Mouse (Mus musculus): Measurements from ENCODE around the gene Fkrp. TPM values are rescaled to one million over a fixed set of nuclear protein-coding genes. Genes with fewer than 3 reads are reported as not detected.
A peak's percentile ranks its signal among the peaks of the same experiment; 100 is the strongest.

Fkrp gene
- total and polyA plus RNA-seq, 2 experiments from 2014 or later, result 45.4 to 73.8 TPM

DNA sequence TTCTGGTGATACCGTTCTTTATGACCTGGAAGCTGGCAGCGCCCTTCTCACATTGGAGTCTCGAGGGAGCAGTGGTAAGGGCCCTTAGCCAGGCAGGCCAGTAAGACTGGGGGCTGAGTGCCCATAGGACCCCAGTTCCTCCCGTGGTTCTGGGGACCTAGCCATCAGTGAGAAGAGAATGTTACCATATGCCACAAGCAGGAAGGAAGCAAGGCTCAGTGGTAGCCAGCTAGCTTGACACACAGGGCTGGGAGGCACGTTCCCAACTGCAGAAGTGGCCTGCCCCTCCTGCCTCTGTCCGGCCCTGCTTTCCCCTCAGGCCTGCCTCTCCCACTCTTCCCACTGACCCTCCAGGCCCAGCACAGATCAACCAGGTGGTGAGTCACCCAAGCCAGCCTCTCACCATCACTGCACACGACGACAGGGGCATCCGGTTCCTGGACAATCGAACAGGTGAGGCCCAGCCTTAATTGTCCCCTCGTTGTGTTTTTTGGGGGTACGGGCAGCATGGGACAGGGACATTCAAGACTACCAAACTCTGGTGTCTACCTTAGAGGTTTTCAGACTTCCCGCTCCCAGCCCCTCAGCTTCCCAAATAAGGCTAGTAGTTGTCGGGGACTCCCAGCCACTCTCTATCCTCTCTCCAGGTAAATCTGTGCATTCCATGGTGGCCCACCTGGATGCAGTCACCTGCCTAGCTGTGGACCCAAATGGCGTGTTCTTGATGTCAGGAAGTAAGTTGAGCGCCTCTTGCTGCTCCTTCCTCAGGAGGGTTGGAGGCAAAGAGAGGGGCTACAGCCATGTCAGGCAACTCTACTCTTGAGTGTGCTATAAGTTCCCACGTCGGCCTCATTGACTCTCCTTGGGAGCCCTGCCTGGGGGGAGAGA is 21.6 kb upstream of the Fkrp start:
- H3K4me2 ChIP-seq (ENCODE audit: low read depth, low read length), result no peak overlapping the region
- ATAC-seq (no peak), DNase-seq (ENCODE audit: low spot score) (no peak)
- no peak overlapping the region for H3K27ac ChIP-seq
- no peak for TF ChIP-seq CTCF (IDR thresholded peaks at IDR 0.05; ENCODE audit: low read depth)
- H3K9ac ChIP-seq (replicated peaks; ENCODE audit: low read length), result no peak overlapping the region
- H3K36me3 ChIP-seq (ENCODE audit: insufficient read depth, low read length), result peaks cover 58% of the 10 kb centered on the region
- WGBS, result 96% methylated on average over 18 of the region's 18 CpGs
- no peaks in the 10 kb centered on the region for H3K9me3 ChIP-seq (ENCODE audit: low read length)
- 0 out of 2 replicates have a peak, but pooled peaks cover under 1% of the 10 kb centered on the region for H3K4me1 ChIP-seq (ENCODE audit: insufficient read depth, low read length)
- H3K4me3 ChIP-seq (ENCODE audit: low read length), result no peak overlapping the region
- H3K27me3 ChIP-seq (ENCODE audit: insufficient read depth, low read length), result no peaks in the 10 kb centered on the region

DNA sequence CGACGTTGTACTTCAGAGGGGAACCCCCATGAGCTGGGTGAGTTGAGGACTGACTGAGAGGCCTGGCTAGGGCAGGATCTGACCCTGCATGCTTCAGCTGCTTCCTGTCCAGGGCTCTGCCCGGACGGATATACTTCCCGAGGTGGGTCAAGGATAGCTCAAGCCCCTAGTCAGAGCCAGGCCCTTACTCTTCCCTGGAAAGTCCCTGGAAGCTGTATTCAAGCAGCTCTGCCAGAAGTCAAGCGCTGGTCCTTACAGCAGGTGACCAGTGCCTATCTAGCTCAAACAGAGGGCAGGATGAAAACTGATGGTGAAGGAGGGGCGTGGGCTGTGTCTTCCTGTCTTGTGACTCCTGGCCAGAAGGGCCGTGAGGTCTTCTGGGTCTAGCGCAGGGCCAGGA is 13.9 kb upstream of the Fkrp start:
- Histone ChIP-seq H3K36me3 (ENCODE audit: insufficient read depth, low read length) (peaks cover 89% of the 10 kb centered on the region), H3K4me2 (ENCODE audit: low read depth, low read length) (no peak overlapping the region), H3K9me3 (ENCODE audit: low read length) (no peaks in the 10 kb centered on the region), H3K9ac (replicated peaks; ENCODE audit: low read length) (no peak overlapping the region), H3K4me3 (ENCODE audit: low read length) (no peak overlapping the region), H3K27me3 (ENCODE audit: insufficient read depth, low read length) (no peaks in the 10 kb centered on the region), H3K4me1 (ENCODE audit: insufficient read depth, low read length) (no peaks in the 10 kb centered on the region), H3K27ac (no peak overlapping the region)
- ATAC-seq (no peak), DNase-seq (ENCODE audit: low spot score) (no peak)
- no peak for TF ChIP-seq CTCF (IDR thresholded peaks at IDR 0.05; ENCODE audit: low read depth)
- whole genome bisulfite sequencing, result 89% methylated on average over 9 of the region's 9 CpGs

GRCm38 (mm10) chr7:16827274-16827673 is 10.7 kb upstream of the Fkrp start:
- no peaks in the 10 kb centered on the region for H3K4me1 ChIP-seq (ENCODE audit: insufficient read depth, low read length)
- WGBS, result 80% methylated on average over 4 of the region's 4 CpGs
- H3K27ac ChIP-seq, result no peak overlapping the region
- ATAC-seq (no peak), DNase-seq (ENCODE audit: low spot score) (no peak)
- no peaks in the 10 kb centered on the region for H3K9me3 ChIP-seq (ENCODE audit: low read length)
- no peak overlapping the region for H3K4me3 ChIP-seq (ENCODE audit: low read length)
- H3K27me3 ChIP-seq (ENCODE audit: insufficient read depth, low read length), result no peaks in the 10 kb centered on the region
- H3K4me2 ChIP-seq (ENCODE audit: low read depth, low read length), result no peak overlapping the region
- H3K36me3 ChIP-seq (ENCODE audit: insufficient read depth, low read length), result peaks cover 80% of the 10 kb centered on the region
- no peak overlapping the region for H3K9ac ChIP-seq (replicated peaks; ENCODE audit: low read length)
- TF ChIP-seq CTCF (IDR thresholded peaks at IDR 0.05; ENCODE audit: low read depth), result no peak

DNA sequence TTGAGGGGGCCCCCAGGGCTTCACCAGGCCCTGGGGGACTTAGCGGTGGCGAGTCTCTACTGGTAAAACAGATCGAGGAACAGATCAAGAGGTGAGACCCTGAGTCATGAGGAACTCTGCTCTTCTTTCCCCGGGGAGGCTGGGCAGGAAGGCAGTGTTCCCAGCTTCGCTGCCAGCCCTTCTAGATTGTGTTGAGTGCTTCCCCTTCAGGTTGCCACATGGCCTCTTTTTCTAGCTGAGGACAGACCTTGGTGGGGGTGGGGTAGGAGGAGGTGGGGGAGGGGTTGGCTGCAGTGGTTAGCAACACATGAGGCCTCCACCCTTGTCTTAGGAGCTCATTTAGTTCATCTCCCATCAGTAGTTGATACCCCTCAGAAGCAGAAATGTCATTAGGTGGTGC is 10.0 kb upstream of the Fkrp start:
- Histone ChIP-seq H3K9ac (replicated peaks; ENCODE audit: low read length) (no peak overlapping the region), H3K27me3 (ENCODE audit: insufficient read depth, low read length) (no peaks in the 10 kb centered on the region), H3K4me2 (ENCODE audit: low read depth, low read length) (no peak overlapping the region), H3K4me1 (ENCODE audit: insufficient read depth, low read length) (no peaks in the 10 kb centered on the region), H3K36me3 (ENCODE audit: insufficient read depth, low read length) (peaks cover 74% of the 10 kb centered on the region), H3K4me3 (ENCODE audit: low read length) (no peak overlapping the region), H3K9me3 (ENCODE audit: low read length) (no peaks in the 10 kb centered on the region), H3K27ac (no peak overlapping the region)
- peak; percentile 5; the same call in 1 of the 2 replicates for ATAC-seq
- no peak for TF ChIP-seq CTCF (IDR thresholded peaks at IDR 0.05; ENCODE audit: low read depth)
- no peak for DNase-seq (ENCODE audit: low spot score)
- WGBS, result 82% methylated on average over 5 of the region's 5 CpGs

GRCm38 (mm10) chr7:16825785-16826184 is 9.3 kb upstream of the Fkrp start:
- Histone ChIP-seq H3K27me3 (ENCODE audit: insufficient read depth, low read length) (no peaks in the 10 kb centered on the region), H3K4me3 (ENCODE audit: low read length) (no peak overlapping the region), H3K9ac (replicated peaks; ENCODE audit: low read length) (no peak overlapping the region), H3K4me1 (ENCODE audit: insufficient read depth, low read length) (peaks cover 6% of the 10 kb centered on the region), H3K4me2 (ENCODE audit: low read depth, low read length) (no peak overlapping the region), H3K27ac (no peak overlapping the region), H3K36me3 (ENCODE audit: insufficient read depth, low read length) (peaks cover 66% of the 10 kb centered on the region), H3K9me3 (ENCODE audit: low read length) (no peaks in the 10 kb centered on the region)
- ATAC-seq, result no peak
- DNase-seq (ENCODE audit: low spot score), result peak; percentile 44
- peak; percentile 56 for TF ChIP-seq CTCF (IDR thresholded peaks at IDR 0.05; ENCODE audit: low read depth)
- WGBS, result 81% methylated on average over 10 of the region's 10 CpGs

DNA sequence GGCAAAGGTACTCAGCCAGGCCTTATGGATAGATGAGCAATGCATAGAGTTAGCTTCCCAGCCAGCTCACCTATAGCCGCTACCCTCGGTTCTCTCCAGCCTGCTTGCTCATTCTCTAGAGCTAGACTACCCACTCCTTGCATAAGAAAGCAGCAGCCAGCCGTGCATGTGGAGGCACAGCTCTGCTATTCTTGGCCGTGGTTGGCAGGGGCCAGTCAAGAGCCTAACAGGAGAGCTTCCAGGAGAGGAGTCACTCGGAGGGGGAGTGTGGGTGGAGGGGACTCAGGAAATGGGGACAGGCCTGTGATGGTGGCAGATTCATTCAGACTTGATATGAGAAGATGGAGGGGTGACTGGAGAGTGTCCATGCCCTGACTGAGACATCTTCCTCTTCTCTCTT is 7.2 kb upstream of the Fkrp start:
- H3K4me2 ChIP-seq (ENCODE audit: low read depth, low read length), result no peak overlapping the region
- H3K36me3 ChIP-seq (ENCODE audit: insufficient read depth, low read length), result peaks cover 46% of the 10 kb centered on the region
- peaks cover 25% of the 10 kb centered on the region for H3K4me1 ChIP-seq (ENCODE audit: insufficient read depth, low read length)
- no peak for DNase-seq (ENCODE audit: low spot score)
- no peaks in the 10 kb centered on the region for H3K27me3 ChIP-seq (ENCODE audit: insufficient read depth, low read length)
- WGBS, result 57% methylated on average over 5 of the region's 5 CpGs
- H3K27ac ChIP-seq, result no peak overlapping the region
- H3K9me3 ChIP-seq (ENCODE audit: low read length), result no peaks in the 10 kb centered on the region
- no peak for ATAC-seq
- H3K9ac ChIP-seq (replicated peaks; ENCODE audit: low read length), result no peak overlapping the region
- TF ChIP-seq CTCF (IDR thresholded peaks at IDR 0.05; ENCODE audit: low read depth), result no peak
- H3K4me3 ChIP-seq (ENCODE audit: low read length), result no peak overlapping the region

DNA sequence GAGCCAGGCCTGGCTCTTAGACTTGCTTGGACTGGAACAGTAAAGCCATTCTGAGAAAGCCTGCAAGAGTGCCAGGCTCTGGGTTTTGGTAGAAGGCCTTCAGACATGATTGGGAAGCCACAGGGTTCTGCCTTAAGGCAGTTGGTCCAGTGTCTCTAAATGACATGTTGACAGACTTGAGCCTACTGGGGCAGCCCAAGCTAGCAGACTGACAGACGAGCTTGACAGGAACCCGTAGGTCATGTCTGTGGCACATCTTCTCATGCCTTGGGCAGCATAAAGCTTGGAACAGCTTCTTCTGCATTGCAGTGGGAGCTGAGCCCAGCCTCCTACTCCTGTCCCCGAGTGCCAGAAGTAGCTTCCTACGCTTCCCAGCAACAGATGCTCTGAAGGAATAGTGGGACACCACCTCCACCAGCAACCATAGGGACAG is 5.2 kb upstream of the Fkrp start:
- Histone ChIP-seq H3K4me1 (ENCODE audit: insufficient read depth, low read length) (peaks cover 35% of the 10 kb centered on the region), H3K27me3 (ENCODE audit: insufficient read depth, low read length) (no peaks in the 10 kb centered on the region), H3K36me3 (ENCODE audit: insufficient read depth, low read length) (peaks cover 31% of the 10 kb centered on the region), H3K4me2 (ENCODE audit: low read depth, low read length) (no peak overlapping the region), H3K27ac (peak overlapping the region; percentile 64), H3K9ac (replicated peaks; ENCODE audit: low read length) (no peak overlapping the region), H3K9me3 (ENCODE audit: low read length) (no peaks in the 10 kb centered on the region), H3K4me3 (ENCODE audit: low read length) (no peak overlapping the region)
- 37% methylated on average over 4 of the region's 4 CpGs for WGBS
- TF ChIP-seq CTCF (IDR thresholded peaks at IDR 0.05; ENCODE audit: low read depth), result no peak
- ATAC-seq (0 out of 2 replicates have a peak, but pooled peaks have one; percentile 6), DNase-seq (ENCODE audit: low spot score) (peak; percentile 23)

All from hindbrain, postnatal 0 days (tissue).